Mouse (Mus musculus): ENCODE measurements around the gene Ust.

Ust gene

GRCm38 (mm10) chr10:8213906-8214421, 304.7 kb downstream of the Ust start:
- DNase-seq, result peak; percentile 10 to 25

- no peak for DNase-seq
These were observed 305.2 kb downstream of the Ust start for GRCm38 (mm10) chr10:8213266-8213905.

- DNase-seq, result no peak
These were observed 305.9 kb downstream of the Ust start for GRCm38 (mm10) chr10:8212611-8213226.

- no peak for DNase-seq
These were observed 306.9 kb downstream of the Ust start for GRCm38 (mm10) chr10:8211694-8212093.

GRCm38 (mm10) chr10:8210366-8210765, 308.3 kb downstream of the Ust start:
- no peak for DNase-seq

- no peak for DNase-seq
These were observed 311.3 kb downstream of the Ust start for GRCm38 (mm10) chr10:8207358-8207757.

GRCm38 (mm10) chr10:8203681-8204080, 314.9 kb downstream of the Ust start:
- no peak for DNase-seq

GRCm38 (mm10) chr10:8199816-8200215, 318.8 kb downstream of the Ust start:
- DNase-seq, result no peak

- no peak for DNase-seq
These were observed 319.4 kb downstream of the Ust start for GRCm38 (mm10) chr10:8199026-8199756.

GRCm38 (mm10) chr10:8197661-8198060, 321.0 kb downstream of the Ust start:
- DNase-seq, result no peak

GRCm38 (mm10) chr10:8196300-8196699, 322.3 kb downstream of the Ust start:
- peak; percentile 60 to 76 for DNase-seq

GRCm38 (mm10) chr10:8195730-8196129, 322.9 kb downstream of the Ust start:
- no peak for DNase-seq

- no peak for DNase-seq
These were observed 329.2 kb downstream of the Ust start for GRCm38 (mm10) chr10:8189331-8189981.

- DNase-seq, result no peak
These were observed 333.0 kb downstream of the Ust start for GRCm38 (mm10) chr10:8185586-8185985.

- no peak for DNase-seq
These were observed 333.9 kb downstream of the Ust start for GRCm38 (mm10) chr10:8184711-8185110.

GRCm38 (mm10) chr10:8183171-8183570, 335.5 kb downstream of the Ust start:
- no peak for DNase-seq

GRCm38 (mm10) chr10:8181596-8182185, 336.9 kb downstream of the Ust start:
- no peak for DNase-seq

GRCm38 (mm10) chr10:8177618-8178017, 341.0 kb downstream of the Ust start:
- DNase-seq, result no peak

GRCm38 (mm10) chr10:8176351-8177053, 342.1 kb downstream of the Ust start:
- DNase-seq, result no peak

GRCm38 (mm10) chr10:8176008-8176350, 342.6 kb downstream of the Ust start:
- DNase-seq, result no peak

- no peak for DNase-seq
These were observed 343.9 kb downstream of the Ust start for GRCm38 (mm10) chr10:8174697-8175096.

GRCm38 (mm10) chr10:8174230-8174629, 344.4 kb downstream of the Ust start:
- DNase-seq, result no peak
